In genomic region chr1:137360688-137361570, GRCm38 (mm10) we compare ENCODE assay signal across 18 mouse cellular contexts.
DNase-seq lines count a peak whose midpoint lies in the region; ATAC-seq and TF ChIP-seq lines count a peak whose summit lies in the region.
"Had no signal": no experiment of that assay in that cellular context is flagged by ENCODE, and none has a peak within 500 bp of the region (broad histone marks: within the 10 kb centered on the region; RNA-seq: fewer than 3 reads in every experiment).

No protein-coding gene starts in this region.

- no peak overlapping the region for H3K4me2 ChIP-seq in limb, embryonic 12.5 days
- H3K4me2 ChIP-seq: heart, embryonic 11.5 days; midbrain, embryonic 12.5 days had no signal

- no peaks in the 10 kb centered on the region for H3K36me3 ChIP-seq in limb, embryonic 12.5 days
- H3K36me3 ChIP-seq in limb, embryonic 10.5 days, result no peaks in the 10 kb centered on the region
- H3K36me3 ChIP-seq: midbrain, embryonic 12.5 days had no signal

- H3K9me3 ChIP-seq in limb, embryonic 12.5 days, result no peaks in the 10 kb centered on the region
- no peaks in the 10 kb centered on the region for H3K9me3 ChIP-seq in limb, embryonic 10.5 days (replicated peaks)
- H3K9me3 ChIP-seq: midbrain, embryonic 12.5 days had no signal

- H3K27me3 ChIP-seq in limb, embryonic 12.5 days, result no peaks in the 10 kb centered on the region
- H3K27me3 ChIP-seq in limb, embryonic 10.5 days (ENCODE audit: low read depth, poor library complexity, severe bottlenecking), result no peaks in the 10 kb centered on the region
- H3K27me3 ChIP-seq: CH12.LX; midbrain, embryonic 12.5 days had no signal

- no peak for TF ChIP-seq CTCF in brain, embryonic 14.5 days (IDR thresholded peaks at IDR 0.05; ENCODE audit: borderline replicate concordance, extremely low read depth, insufficient read depth, insufficient read length)

- no peak overlapping the region for H3K9ac ChIP-seq in limb, embryonic 12.5 days (replicated peaks)
- H3K9ac ChIP-seq: liver, embryonic 14.5 days; midbrain, embryonic 12.5 days had no signal

- no peak overlapping the region for H3K27ac ChIP-seq in limb, embryonic 12.5 days
- H3K27ac ChIP-seq in limb, embryonic 10.5 days, result no peak overlapping the region
- H3K27ac ChIP-seq: liver, embryonic 14.5 days; macrophage; midbrain, embryonic 12.5 days had no signal

- ATAC-seq in limb, embryonic 12.5 days (ENCODE audit: insufficient number of reproducible peaks, insufficient read depth, low FRiP score, low TSS enrichment, low read depth), result peak; percentile 59; the same call in 1 of the 2 replicates

- TF ChIP-seq POLR2A in brain, embryonic 14.5 days (IDR thresholded peaks at IDR 0.05; ENCODE audit: borderline replicate concordance, extremely low read depth, insufficient read depth, insufficient read length, poor library complexity, severe bottlenecking), result no peak

- H3K4me3 ChIP-seq in limb, embryonic 12.5 days (replicated peaks), result no peak overlapping the region
- no peak overlapping the region for H3K4me3 ChIP-seq in limb, embryonic 10.5 days
- H3K4me3 ChIP-seq: erythroblast, embryonic 14.5 days; midbrain, embryonic 12.5 days had no signal

- DNase-seq in cerebellum, postnatal 10 days, result peak; percentile 20 to 33
- DNase-seq in cerebellum, postnatal 4 days (ENCODE audit: low spot score in 2 of 2), result no peak
- DNase-seq in limb, embryonic 10.5 days (ENCODE audit: low spot score), result no peak
- DNase-seq in 416B (ENCODE audit: low read depth), result peak; percentile 4
- peak; percentile 56 for DNase-seq in brain, embryonic 14.5 days (ENCODE audit: low read depth)
- no peak for DNase-seq in frontal cortex, postnatal 36 days (ENCODE audit: low spot score in 2 of 2)
- DNase-seq in gastrocnemius, postnatal 4 days (ENCODE audit: low spot score in 2 of 2), result no peak
- DNase-seq: cerebellum, adult 2 months; heart, postnatal 36 days; spleen, adult 18-20 months; thymus, postnatal 25 days had no signal

- WGBS in limb, embryonic 12.5 days, result 73% methylated on average over 16 of the region's 16 CpGs
- WGBS in limb, embryonic 10.5 days, result 92% methylated on average over 16 of the region's 16 CpGs

- no peaks in the 10 kb centered on the region for H3K4me1 ChIP-seq in limb, embryonic 12.5 days (replicated peaks)
- no peaks in the 10 kb centered on the region for H3K4me1 ChIP-seq in limb, embryonic 10.5 days
- H3K4me1 ChIP-seq: midbrain, embryonic 12.5 days had no signal

Comparison
In these comparisons a context has a peak if more than half of its experiments do, and no peak if none do; other contexts are left out.
1. DNase-seq: peak in cerebellum, postnatal 10 days (2 of 2), 416B (single experiment) and brain, embryonic 14.5 days (single experiment); none in cerebellum, postnatal 4 days (0 of 2), limb, embryonic 10.5 days (single experiment), frontal cortex, postnatal 36 days (0 of 2) and gastrocnemius, postnatal 4 days (0 of 2).